Mouse (Mus musculus) heart, embryonic 16.5 days (tissue): Measurements from ENCODE around the gene Abat. TPM values are rescaled to one million over a fixed set of nuclear protein-coding genes. Genes with fewer than 3 reads are reported as not detected.
A peak's percentile ranks its signal among the peaks of the same experiment; 100 is the strongest.

ENCODE experiments used
- ATAC-seq: fragments of 200-750 bp; cut with Nextera tagmentation; replicated peaks from 2 replicates; pipeline ENCODE4 v1.8.0; 2017; ENCODE audit warnings: moderate number of reproducible peaks; ENCODE audit not compliant: insufficient read depth, low FRiP score; ENCODE audit errors: extremely low read depth
- H3K27ac ChIP-seq: fragments of 300-500 bp; sonication (generic); 2 replicates; pipeline ENCODE4 v1.5.1; 2014; ENCODE audit warnings: mild to moderate bottlenecking, low read length, control low read depth, moderate library complexity
- H3K27me3 ChIP-seq: fragments of 300-500 bp; sonication (generic); 2 replicates; pipeline ENCODE4 v1.6.1; 2014; ENCODE audit warnings: low read length, mixed read lengths; ENCODE audit not compliant: control insufficient read depth, insufficient read depth
- H3K36me3 ChIP-seq: fragments of 300-500 bp; sonication (generic); 2 replicates; pipeline ENCODE4 v1.6.1; 2014; ENCODE audit not compliant: control insufficient read depth, insufficient read depth
- H3K4me1 ChIP-seq: fragments of 300-500 bp; sonication (generic); 2 replicates; pipeline ENCODE4 v1.6.1; 2014; ENCODE audit warnings: low read length, mixed read lengths; ENCODE audit not compliant: control insufficient read depth, insufficient read depth
- H3K4me2 ChIP-seq: fragments of 300-500 bp; sonication (generic); 2 replicates; pipeline ENCODE4 v1.6.1; 2014; ENCODE audit warnings: low read depth, mild to moderate bottlenecking, control low read depth, low read length
- H3K4me3 ChIP-seq: fragments of 300-500 bp; sonication (generic); 2 replicates; pipeline ENCODE4 v1.5.1; 2014; ENCODE audit warnings: mild to moderate bottlenecking, control low read depth, low read length
- H3K9ac ChIP-seq: fragments of 300-500 bp; sonication (generic); 2 replicates; pipeline ENCODE4 v1.6.1; 2014; ENCODE audit warnings: low read length, control low read depth
- H3K9me3 ChIP-seq: fragments of 300-500 bp; sonication (generic); replicated peaks from 2 replicates; pipeline ENCODE4 v1.6.1; 2016; ENCODE audit warnings: low read length; ENCODE audit not compliant: control insufficient read depth
- WGBS: fragments of 180-500 bp; shearing (Covaris S2); extraction: QIAGEN DNeasy Blood & Tissue Kit; methylation state at CpG from one replicate; pipeline ENCODE4 v1.1.7; 2014; 5-methylcytosine and 5-hydroxymethylcytosine counted together
- polyA plus RNA-seq: library from polyadenylated mRNA; unstranded; fragments of >200 nt; fragmentation: Nextera tagmentation; extraction: Ambion mirVana; gene quantifications from 2 replicates; pipeline ENCODE4 v1.2.1, GENCODE M21; 2015

Abat gene
- 28.4 and 28.6 TPM in 2 replicates for polyA plus RNA-seq

DNA sequence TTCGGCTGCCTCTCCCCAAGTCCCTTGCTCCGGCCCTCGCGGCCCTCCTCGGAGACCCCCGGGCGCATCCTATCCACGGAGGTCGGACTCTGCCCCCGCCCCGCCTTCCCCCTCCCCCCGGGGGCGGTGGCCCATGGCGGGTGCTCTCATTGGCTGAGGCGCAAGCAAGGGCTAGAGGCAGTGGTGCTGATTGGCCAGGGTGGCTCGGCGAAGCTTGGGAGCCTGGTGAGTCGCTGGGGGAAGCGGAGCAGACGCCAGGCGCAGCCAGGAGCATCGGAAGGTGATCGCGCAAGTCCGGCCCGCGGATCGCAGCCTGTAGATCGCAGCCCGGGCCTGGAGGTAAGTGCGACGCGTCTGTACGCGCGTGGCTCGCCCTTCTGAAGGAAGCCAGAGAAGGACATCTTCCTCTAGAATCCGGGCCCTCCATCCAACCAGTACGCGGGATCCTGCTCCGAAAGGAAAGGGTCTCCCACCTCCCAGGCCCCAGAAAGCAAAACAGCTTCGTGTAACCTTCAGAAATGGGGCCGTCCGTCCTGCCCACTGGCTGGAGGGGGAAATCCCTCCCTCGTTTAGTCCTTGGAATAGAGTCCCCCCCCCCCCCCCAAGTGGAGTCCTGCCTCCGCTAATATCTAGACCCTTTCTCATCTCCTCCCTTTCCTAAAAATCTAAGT lies at the start of gene Abat:
Abat (plus strand) TSS at position 194 of the 671 bp plus-strand sequence.
- WGBS: 0% methylated on average over 46 of the region's 46 CpGs
- no peaks in the 10 kb centered on the region for H3K9me3 ChIP-seq
- H3K36me3 ChIP-seq: no peaks in the 10 kb centered on the region
- peak within 1 kb of the TSS; percentile 67 for H3K27ac ChIP-seq
- peaks cover 23% of the 10 kb centered on the region for H3K4me1 ChIP-seq
- peak within 1 kb of the TSS; percentile 78 for H3K9ac ChIP-seq
- no peaks in the 10 kb centered on the region for H3K27me3 ChIP-seq
- peak within 1 kb of the TSS; percentile 75 for H3K4me3 ChIP-seq
- ATAC-seq: peak; percentile 99
- peak within 1 kb of the TSS; percentile 94 for H3K4me2 ChIP-seq

DNA sequence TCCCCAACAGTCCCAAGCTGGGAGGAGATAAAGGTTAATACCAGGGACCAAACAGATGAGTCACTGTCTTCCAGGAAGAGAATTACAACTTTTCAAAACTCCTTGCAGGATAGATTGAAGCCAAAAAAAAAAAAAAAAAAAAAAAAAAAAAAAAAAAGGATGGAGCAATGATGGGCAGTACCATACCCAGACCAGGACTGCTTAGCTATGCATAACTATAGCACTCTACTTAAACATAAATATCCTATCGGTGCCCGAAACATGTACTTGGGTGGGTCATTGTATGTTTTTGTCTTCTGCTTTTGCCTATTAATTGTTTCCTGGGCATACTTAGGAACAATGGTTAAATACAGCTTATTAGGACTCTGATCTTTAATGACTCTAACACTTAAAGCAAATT lies 43.1 kb upstream of the Abat start:
- H3K27ac ChIP-seq: no peak overlapping the region
- H3K27me3 ChIP-seq: 0 out of 2 replicates have a peak, but pooled peaks cover 4% of the 10 kb centered on the region
- ATAC-seq: 0 out of 2 replicates have a peak, but pooled peaks have one; percentile 16
- H3K9ac ChIP-seq: peak overlapping the region; percentile 77; the same call in 1 of the 2 replicates
- H3K36me3 ChIP-seq: no peaks in the 10 kb centered on the region
- no peaks in the 10 kb centered on the region for H3K9me3 ChIP-seq
- H3K4me3 ChIP-seq: peak overlapping the region; percentile 70
- H3K4me1 ChIP-seq: peaks cover 7% of the 10 kb centered on the region
- peak overlapping the region; percentile 87 for H3K4me2 ChIP-seq
- 79% methylated on average over 2 of the region's 2 CpGs for WGBS

DNA sequence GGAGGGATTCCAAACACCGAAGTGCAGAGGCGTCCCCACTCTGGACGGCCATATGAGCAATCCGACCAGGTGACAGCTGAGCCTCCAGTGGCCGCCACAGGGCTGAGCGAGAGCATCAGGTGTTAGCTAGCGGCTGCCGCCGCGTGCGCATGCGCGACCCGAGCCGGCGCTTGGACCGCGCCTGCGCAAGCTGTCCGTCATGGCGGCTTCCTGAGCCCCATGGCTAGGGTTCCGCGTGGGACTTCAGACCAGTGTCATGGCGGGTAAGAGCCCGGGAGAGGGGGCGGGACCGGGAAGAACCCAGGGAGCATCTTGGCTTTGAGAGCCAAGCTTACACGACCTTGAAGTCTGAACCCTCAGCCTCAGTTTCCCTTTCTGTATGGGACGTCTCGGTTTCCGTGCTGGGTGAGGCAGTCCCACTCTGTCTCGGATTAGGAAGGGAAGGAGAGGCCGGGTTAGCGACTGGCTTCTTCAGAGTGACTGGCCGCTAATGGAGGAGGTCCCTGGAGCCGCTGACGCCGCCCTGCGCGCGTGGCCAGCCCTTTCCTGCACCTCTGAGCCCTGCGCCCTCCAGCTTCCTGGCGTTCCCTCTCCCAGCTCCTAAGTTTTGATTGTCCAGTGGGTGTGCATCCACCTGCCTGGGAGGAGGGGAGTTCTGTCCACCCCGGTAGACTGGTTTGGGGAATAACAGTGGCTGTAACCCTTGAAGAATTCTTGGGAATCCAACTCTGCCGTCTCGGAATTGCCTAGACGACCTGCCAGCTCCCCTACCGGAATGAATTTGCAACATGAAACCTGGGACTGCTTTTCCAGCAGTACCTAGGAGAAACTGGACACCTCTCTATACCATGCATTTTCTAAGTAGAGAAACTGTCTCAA lies 42.4 kb upstream of the Abat start, which contains the start of gene Mettl22:
Mettl22 (plus strand) TSS at position 186 of the 879 bp plus-strand sequence.
- peak within 1 kb of the TSS; percentile 77 for H3K9ac ChIP-seq
- peak within 1 kb of the TSS; percentile 75 for H3K27ac ChIP-seq
- H3K36me3 ChIP-seq: no peaks in the 10 kb centered on the region
- ATAC-seq: peak; percentile 98
- H3K27me3 ChIP-seq: 0 out of 2 replicates have a peak, but pooled peaks cover 4% of the 10 kb centered on the region
- under 1% methylated on average over 48 of the region's 48 CpGs for WGBS
- H3K9me3 ChIP-seq: no peaks in the 10 kb centered on the region
- peaks cover 7% of the 10 kb centered on the region for H3K4me1 ChIP-seq
- peak within 1 kb of the TSS; percentile 70 for H3K4me3 ChIP-seq
- peak within 1 kb of the TSS; percentile 87 for H3K4me2 ChIP-seq

GRCm38 (mm10) chr16:8487396-8488005 lies 25.7 kb upstream of the Abat start:
- Histone ChIP-seq H3K9ac (no peak overlapping the region), H3K4me2 (no peak overlapping the region), H3K27ac (no peak overlapping the region), H3K4me1 (no peaks in the 10 kb centered on the region), H3K4me3 (no peak overlapping the region), H3K9me3 (no peaks in the 10 kb centered on the region), H3K27me3 (no peaks in the 10 kb centered on the region), H3K36me3 (peaks cover 7% of the 10 kb centered on the region)
- 89% methylated on average over 9 of the region's 9 CpGs for WGBS
- ATAC-seq: no peak

- 76% methylated on average over 5 of the region's 5 CpGs for WGBS
- no peaks in the 10 kb centered on the region for H3K27me3 ChIP-seq
- ATAC-seq: no peak
- H3K9ac ChIP-seq: no peak overlapping the region
- peaks cover 7% of the 10 kb centered on the region for H3K36me3 ChIP-seq
- H3K4me3 ChIP-seq: no peak overlapping the region
- H3K27ac ChIP-seq: no peak overlapping the region
- H3K4me2 ChIP-seq: no peak overlapping the region
- H3K9me3 ChIP-seq: no peaks in the 10 kb centered on the region
- no peaks in the 10 kb centered on the region for H3K4me1 ChIP-seq
Measured at GRCm38 (mm10) chr16:8489340-8489739, 23.9 kb upstream of the Abat start.

GRCm38 (mm10) chr16:8491743-8492490 lies 21.3 kb upstream of the Abat start:
- Histone ChIP-seq H3K4me1 (peaks cover 3% of the 10 kb centered on the region; the same call in 1 of the 2 replicates), H3K27ac (no peak overlapping the region), H3K27me3 (no peaks in the 10 kb centered on the region), H3K4me2 (no peak overlapping the region), H3K9me3 (no peaks in the 10 kb centered on the region), H3K36me3 (no peaks in the 10 kb centered on the region), H3K9ac (no peak overlapping the region), H3K4me3 (no peak overlapping the region)
- WGBS: 40% methylated on average over 13 of the region's 13 CpGs
- ATAC-seq: no peak

GRCm38 (mm10) chr16:8494268-8494667 lies 19.0 kb upstream of the Abat start:
- no peak overlapping the region for H3K27ac ChIP-seq

GRCm38 (mm10) chr16:8496967-8497366 lies 16.3 kb upstream of the Abat start:
- no peak overlapping the region for H3K4me2 ChIP-seq
- no peak overlapping the region for H3K27ac ChIP-seq
- H3K36me3 ChIP-seq: no peaks in the 10 kb centered on the region
- H3K9me3 ChIP-seq: no peaks in the 10 kb centered on the region
- WGBS: 37% methylated on average over 2 of the region's 2 CpGs
- no peak for ATAC-seq
- H3K27me3 ChIP-seq: no peaks in the 10 kb centered on the region
- H3K4me1 ChIP-seq: peaks cover 3% of the 10 kb centered on the region; the same call in 1 of the 2 replicates
- H3K4me3 ChIP-seq: no peak overlapping the region
- no peak overlapping the region for H3K9ac ChIP-seq

More at GRCm38 (mm10) chr16:8494268-8494667, 19.0 kb upstream of the Abat start:
- WGBS: 20% methylated on average over 4 of the region's 4 CpGs
- ATAC-seq: peak; percentile 54
- Histone ChIP-seq H3K4me1 (peaks cover 3% of the 10 kb centered on the region; the same call in 1 of the 2 replicates), H3K4me2 (no peak overlapping the region), H3K27me3 (no peaks in the 10 kb centered on the region), H3K9me3 (no peaks in the 10 kb centered on the region), H3K36me3 (no peaks in the 10 kb centered on the region), H3K9ac (no peak overlapping the region), H3K4me3 (no peak overlapping the region)
